Mouse (Mus musculus) forebrain, embryonic 16.5 days (tissue): ENCODE measurements around the gene Agtr1a. TPM values are rescaled to one million over a fixed set of nuclear protein-coding genes. Genes with fewer than 3 reads are reported as not detected.
A peak's percentile ranks its signal among the peaks of the same experiment; 100 is the strongest.

ENCODE experiments used
- ATAC-seq: fragments of 200-750 bp; cut with Nextera tagmentation; 2 replicates; pipeline ENCODE4 v1.8.0; 2017; ENCODE audit warnings: mild to moderate bottlenecking, moderate library complexity
- H3K27ac ChIP-seq: fragments of 300-500 bp; sonication (generic); 2 replicates; pipeline ENCODE4 v1.5.1; 2014; ENCODE audit warnings: low read length, control low read depth
- H3K27me3 ChIP-seq: fragments of 300-500 bp; sonication (generic); replicated peaks from 2 replicates; pipeline ENCODE4 v1.6.1; 2014; ENCODE audit warnings: low read length; ENCODE audit not compliant: control insufficient read depth, insufficient read depth
- H3K36me3 ChIP-seq: fragments of 300-500 bp; sonication (generic); 2 replicates; pipeline ENCODE4 v1.6.1; 2014; ENCODE audit not compliant: control insufficient read depth, insufficient read depth
- H3K4me1 ChIP-seq: fragments of 300-500 bp; sonication (generic); replicated peaks from 2 replicates; pipeline ENCODE4 v1.6.1; 2014; ENCODE audit warnings: low read length; ENCODE audit not compliant: control insufficient read depth, insufficient read depth
- H3K4me2 ChIP-seq: fragments of 300-500 bp; sonication (generic); 2 replicates; pipeline ENCODE4 v1.6.1; 2014; ENCODE audit warnings: mild to moderate bottlenecking, low read length, control low read depth
- H3K4me3 ChIP-seq: fragments of 300-500 bp; sonication (generic); replicated peaks from 2 replicates; pipeline ENCODE4 v1.5.1; 2014; ENCODE audit warnings: mild to moderate bottlenecking, low read length, control low read depth
- H3K9ac ChIP-seq: fragments of 300-500 bp; sonication (generic); replicated peaks from 2 replicates; pipeline ENCODE4 v1.6.1; 2014; ENCODE audit warnings: low read depth, low read length, control low read depth
- H3K9me3 ChIP-seq: fragments of 300-500 bp; sonication (generic); 2 replicates; pipeline ENCODE4 v1.6.1; 2016; ENCODE audit warnings: low read length; ENCODE audit not compliant: control insufficient read depth
- WGBS: fragments of 180-500 bp; shearing (Covaris S2); extraction: QIAGEN DNeasy Blood & Tissue Kit; methylation state at CpG from one replicate; pipeline ENCODE4 v1.1.7; 2014; 5-methylcytosine and 5-hydroxymethylcytosine counted together
- polyA plus RNA-seq: library from polyadenylated mRNA; unstranded; fragments of >200 nt; fragmentation: Nextera tagmentation; extraction: Ambion mirVana; gene quantifications from 2 replicates; pipeline ENCODE4 v1.2.1, GENCODE M21; 2015

Agtr1a gene
- polyA plus RNA-seq, 1 experiment from 2014 or later = 0.91 TPM

DNA sequence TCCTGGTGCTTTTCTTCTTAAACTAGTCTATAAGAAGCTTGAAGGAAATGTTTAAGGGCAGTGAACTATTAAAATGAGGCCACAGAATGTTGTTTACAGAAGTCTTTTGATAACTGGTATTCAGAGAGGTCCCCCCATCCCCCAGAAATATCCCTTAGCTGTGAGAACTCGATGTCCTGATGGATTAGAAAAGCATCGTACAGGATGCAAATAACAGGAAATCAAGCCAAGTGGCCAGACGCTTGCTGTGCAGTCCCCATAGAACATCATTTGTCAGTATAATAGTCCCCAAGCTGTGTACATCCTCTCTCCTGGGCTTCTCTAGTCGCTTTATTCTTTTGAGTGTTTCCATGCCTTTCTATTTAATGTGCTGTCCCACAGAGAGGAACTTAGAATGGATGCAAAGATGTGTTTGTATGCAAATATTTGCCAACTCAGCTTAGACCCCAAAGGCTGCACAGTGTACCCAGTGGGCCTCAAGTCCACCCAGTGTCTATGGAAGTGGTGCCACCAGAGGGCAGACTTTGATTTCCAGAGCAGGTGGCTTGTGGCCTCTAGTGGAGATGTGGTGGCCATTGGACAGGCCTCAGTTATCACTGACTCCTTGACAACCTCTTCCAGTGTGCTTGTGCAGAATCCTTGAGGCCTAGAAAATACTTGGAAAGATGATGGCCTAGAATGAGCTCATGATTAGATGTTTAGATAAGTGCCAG lies 22.4 kb downstream of the Agtr1a start:
- ATAC-seq = no peak
- Histone ChIP-seq H3K9ac (no peak overlapping the region), H3K27me3 (no peaks in the 10 kb centered on the region), H3K4me2 (no peak overlapping the region), H3K4me3 (no peak overlapping the region), H3K36me3 (no peaks in the 10 kb centered on the region), H3K4me1 (peaks cover 7% of the 10 kb centered on the region; the same call in 1 of the 2 replicates), H3K9me3 (no peaks in the 10 kb centered on the region), H3K27ac (no peak overlapping the region)
- 50% methylated on average over 4 of the region's 4 CpGs for WGBS

DNA sequence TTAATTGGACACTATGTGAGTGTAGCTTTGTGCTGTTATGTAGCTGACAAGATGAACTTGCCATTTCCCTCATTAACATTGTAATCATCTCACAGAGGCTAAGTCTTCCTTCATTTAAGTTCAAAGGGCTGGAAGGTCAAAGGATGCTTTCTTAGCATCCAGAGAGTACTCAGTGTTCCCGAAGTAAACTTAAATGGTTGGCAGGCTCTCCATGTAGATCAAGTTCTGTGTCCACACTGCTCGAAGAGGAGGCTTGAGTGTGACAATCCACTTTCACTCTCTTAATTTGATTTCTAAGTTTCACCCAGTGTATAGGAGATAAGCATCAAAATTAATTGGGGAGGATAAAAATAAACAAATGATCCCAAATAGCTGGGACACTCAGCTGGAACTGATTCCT lies 23.6 kb downstream of the Agtr1a start:
- Histone ChIP-seq H3K4me1 (peaks cover 7% of the 10 kb centered on the region; the same call in 1 of the 2 replicates), H3K9me3 (no peaks in the 10 kb centered on the region), H3K4me2 (no peak overlapping the region), H3K4me3 (no peak overlapping the region), H3K27me3 (no peaks in the 10 kb centered on the region), H3K9ac (no peak overlapping the region), H3K27ac (no peak overlapping the region), H3K36me3 (no peaks in the 10 kb centered on the region)
- ATAC-seq = no peak
- WGBS = 69% methylated on average over 2 of the region's 2 CpGs

DNA sequence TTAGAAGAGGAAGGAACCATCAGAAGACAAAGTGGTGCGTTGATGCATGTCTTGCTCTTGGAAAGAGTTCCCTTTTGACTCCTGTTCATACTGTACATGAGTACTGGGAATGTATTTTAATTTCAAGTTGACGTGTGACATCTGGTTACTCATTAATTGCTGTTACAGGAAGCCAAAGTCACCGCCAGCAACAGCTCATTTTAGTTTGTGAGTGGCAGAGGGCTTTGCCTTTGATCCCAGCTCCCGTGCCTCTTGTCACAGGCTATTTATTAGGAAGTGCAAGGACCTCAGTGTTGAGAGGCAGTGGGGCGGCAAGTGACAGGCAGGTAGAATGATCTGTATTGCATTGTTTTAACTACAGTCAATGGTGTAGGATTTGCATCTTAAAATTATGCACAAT lies 24.8 kb downstream of the Agtr1a start:
- 25% methylated on average over 5 of the region's 5 CpGs for WGBS
- no peaks in the 10 kb centered on the region for H3K9me3 ChIP-seq
- no peak overlapping the region for H3K27ac ChIP-seq
- H3K9ac ChIP-seq = no peak overlapping the region
- H3K4me1 ChIP-seq = peaks cover 7% of the 10 kb centered on the region; the same call in 1 of the 2 replicates
- H3K36me3 ChIP-seq = no peaks in the 10 kb centered on the region
- H3K4me2 ChIP-seq = no peak overlapping the region
- H3K4me3 ChIP-seq = no peak overlapping the region
- H3K27me3 ChIP-seq = no peaks in the 10 kb centered on the region
- ATAC-seq = peak; percentile 67

DNA sequence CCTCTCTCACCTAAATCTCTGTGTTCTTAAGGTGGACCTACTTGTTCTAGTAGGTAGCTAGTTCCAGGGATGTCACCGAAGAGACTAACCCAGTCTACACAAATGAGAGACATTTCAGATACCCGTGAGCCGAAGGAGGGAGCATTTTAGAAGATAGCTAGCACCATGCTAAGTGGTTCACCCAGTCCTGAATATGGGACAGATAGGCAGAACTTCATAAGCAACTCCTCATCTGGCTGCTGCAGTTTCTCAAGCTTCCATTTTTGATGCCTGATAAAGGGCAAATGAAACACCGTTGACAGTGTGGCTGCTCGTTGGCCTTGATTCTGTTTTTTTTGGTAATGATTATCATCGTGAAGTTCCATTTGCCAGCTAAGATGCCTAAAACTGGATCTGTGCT lies 25.8 kb downstream of the Agtr1a start:
- H3K27me3 ChIP-seq = no peaks in the 10 kb centered on the region
- no peak for ATAC-seq
- H3K9ac ChIP-seq = no peak overlapping the region
- no peaks in the 10 kb centered on the region for H3K36me3 ChIP-seq
- no peak overlapping the region for H3K4me2 ChIP-seq
- 91% methylated on average over 6 of the region's 6 CpGs for WGBS
- H3K4me3 ChIP-seq = no peak overlapping the region
- H3K9me3 ChIP-seq = no peaks in the 10 kb centered on the region
- no peak overlapping the region for H3K27ac ChIP-seq
- H3K4me1 ChIP-seq = peaks cover 7% of the 10 kb centered on the region; the same call in 1 of the 2 replicates

DNA sequence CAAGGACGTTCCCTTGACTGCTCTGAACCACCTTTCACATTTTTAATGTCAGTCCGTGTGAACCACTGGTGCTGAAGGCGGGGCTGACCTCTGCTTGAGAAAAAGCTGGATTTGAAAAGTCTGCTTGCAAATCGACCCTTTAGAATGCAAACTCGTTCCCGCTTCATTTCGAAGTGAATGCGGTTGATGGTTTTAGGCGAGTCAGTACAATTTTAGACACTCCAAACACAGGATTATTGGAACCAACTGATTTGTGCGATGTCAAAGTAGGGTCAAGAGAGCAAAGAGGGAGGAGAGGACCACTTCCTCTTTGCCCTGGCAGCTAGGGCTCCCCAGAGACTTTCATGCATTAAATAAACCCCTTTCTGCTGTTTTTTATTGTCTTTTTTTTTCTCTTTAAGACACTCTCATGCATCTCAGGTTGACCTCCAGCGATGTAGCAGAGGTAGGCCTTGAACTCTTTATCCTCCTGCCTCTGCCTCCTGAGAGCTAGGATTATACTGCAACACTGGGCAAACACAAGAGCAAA lies 27.9 kb downstream of the Agtr1a start:
- no peak for ATAC-seq
- 80% methylated on average over 11 of the region's 11 CpGs for WGBS
- H3K9ac ChIP-seq = no peak overlapping the region

DNA sequence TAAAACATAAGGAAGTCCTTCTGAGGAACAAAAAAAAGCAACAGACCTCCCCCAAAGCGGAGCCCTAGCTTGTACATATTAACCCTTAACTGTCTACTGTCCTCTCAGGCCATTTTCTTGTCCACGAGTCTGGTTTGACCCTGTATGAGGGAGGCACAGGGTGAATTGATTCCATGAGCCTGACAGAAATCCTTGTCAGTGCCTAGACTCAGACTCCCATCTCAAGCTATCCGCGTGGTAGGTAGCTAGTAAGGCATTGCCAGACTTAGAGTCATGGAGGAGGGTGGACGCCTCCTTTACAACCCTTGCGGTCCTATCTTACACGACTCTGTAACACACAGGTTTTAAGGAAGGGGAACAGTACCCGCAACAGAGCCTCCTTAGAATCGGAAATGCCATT lies 28.5 kb downstream of the Agtr1a start:
- WGBS = 84% methylated on average over 9 of the region's 9 CpGs
- Histone ChIP-seq H3K9me3 (no peaks in the 10 kb centered on the region), H3K27me3 (no peaks in the 10 kb centered on the region), H3K4me1 (peaks cover 7% of the 10 kb centered on the region; the same call in 1 of the 2 replicates), H3K27ac (no peak overlapping the region), H3K4me3 (no peak overlapping the region), H3K9ac (no peak overlapping the region), H3K4me2 (no peak overlapping the region), H3K36me3 (no peaks in the 10 kb centered on the region)
- ATAC-seq = no peak

More for the DNA sequence above, 27.9 kb downstream of the Agtr1a start:
- no peak overlapping the region for H3K27ac ChIP-seq
- H3K4me3 ChIP-seq = no peak overlapping the region
- H3K27me3 ChIP-seq = no peaks in the 10 kb centered on the region
- H3K9me3 ChIP-seq = no peaks in the 10 kb centered on the region
- no peak overlapping the region for H3K4me2 ChIP-seq
- H3K36me3 ChIP-seq = no peaks in the 10 kb centered on the region
- peaks cover 7% of the 10 kb centered on the region; the same call in 1 of the 2 replicates for H3K4me1 ChIP-seq

DNA sequence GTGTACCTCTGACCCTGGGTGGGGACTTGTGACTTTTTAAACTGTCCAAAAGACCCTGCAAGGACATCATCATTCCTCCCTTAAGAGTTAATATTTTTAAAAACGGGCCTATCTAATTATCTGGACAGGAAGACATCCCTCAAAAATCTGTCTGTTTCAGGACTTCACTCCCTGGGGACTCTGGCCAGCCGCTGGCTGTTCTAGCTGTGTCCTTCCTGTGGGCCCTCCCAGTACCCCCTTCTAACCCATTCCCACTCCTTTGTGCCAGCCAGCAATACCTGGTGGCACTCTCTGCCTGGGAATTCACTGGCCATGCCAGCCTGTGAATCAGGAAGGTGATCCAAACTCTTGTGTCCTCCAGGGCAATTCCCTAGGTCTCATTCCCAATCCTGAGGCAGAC lies 29.1 kb downstream of the Agtr1a start:
- peaks cover 7% of the 10 kb centered on the region; the same call in 1 of the 2 replicates for H3K4me1 ChIP-seq
- no peaks in the 10 kb centered on the region for H3K27me3 ChIP-seq
- H3K4me2 ChIP-seq = no peak overlapping the region
- ATAC-seq = no peak
- no peaks in the 10 kb centered on the region for H3K36me3 ChIP-seq
- H3K4me3 ChIP-seq = no peak overlapping the region
- H3K9ac ChIP-seq = no peak overlapping the region
- WGBS = 87% methylated on average over 2 of the region's 2 CpGs
- H3K27ac ChIP-seq = no peak overlapping the region
- H3K9me3 ChIP-seq = no peaks in the 10 kb centered on the region

DNA sequence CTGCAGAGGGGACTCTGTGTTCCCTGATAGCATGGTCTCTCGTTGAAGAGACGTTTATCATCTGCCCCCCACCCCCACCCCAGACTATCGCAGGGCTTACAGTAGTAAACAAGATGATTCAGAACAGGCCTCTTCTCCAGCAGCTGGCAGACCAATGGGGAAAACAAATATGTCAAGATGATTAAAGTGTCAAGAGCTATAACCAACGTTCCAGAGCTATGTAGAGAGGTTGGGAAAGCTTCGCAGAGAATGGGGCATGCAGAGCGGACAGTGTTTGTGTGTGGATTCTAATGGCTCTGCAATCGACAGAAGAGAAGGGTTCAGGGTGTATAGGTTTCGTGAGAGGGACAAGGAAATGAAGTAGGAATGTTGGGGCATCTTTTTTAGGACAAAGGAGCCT lies 31.9 kb downstream of the Agtr1a start:
- Histone ChIP-seq H3K27me3 (no peaks in the 10 kb centered on the region), H3K4me1 (no peaks in the 10 kb centered on the region), H3K4me2 (no peak overlapping the region), H3K36me3 (no peaks in the 10 kb centered on the region), H3K9ac (no peak overlapping the region), H3K27ac (no peak overlapping the region), H3K4me3 (no peak overlapping the region), H3K9me3 (no peaks in the 10 kb centered on the region)
- ATAC-seq = no peak
- 81% methylated on average over 8 of the region's 8 CpGs for WGBS

DNA sequence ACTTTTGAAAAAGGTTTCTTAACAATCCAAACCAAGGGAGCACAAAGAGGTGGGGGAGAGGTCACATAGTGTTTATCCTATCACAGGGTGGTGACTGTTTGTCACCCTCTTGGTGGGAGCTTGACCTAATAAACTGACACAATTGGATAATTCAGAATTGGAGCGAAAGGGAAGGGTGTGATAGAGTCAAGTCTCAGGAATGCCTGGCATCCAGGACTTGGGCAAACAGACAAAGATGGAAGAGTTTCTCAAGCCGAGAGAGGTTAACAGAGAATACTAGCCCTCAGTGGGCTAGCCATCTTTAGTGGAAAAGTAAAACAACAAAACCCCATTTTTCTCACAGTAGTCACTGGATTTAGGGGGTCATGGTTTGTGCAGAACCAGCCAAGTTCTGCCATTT lies 32.5 kb downstream of the Agtr1a start:
- H3K4me3 ChIP-seq = no peak overlapping the region
- 74% methylated on average over 2 of the region's 2 CpGs for WGBS
- no peak overlapping the region for H3K9ac ChIP-seq
- H3K4me2 ChIP-seq = no peak overlapping the region
- H3K9me3 ChIP-seq = no peaks in the 10 kb centered on the region
- no peaks in the 10 kb centered on the region for H3K4me1 ChIP-seq
- no peaks in the 10 kb centered on the region for H3K27me3 ChIP-seq
- no peaks in the 10 kb centered on the region for H3K36me3 ChIP-seq
- no peak for ATAC-seq
- H3K27ac ChIP-seq = no peak overlapping the region
